Mouse (Mus musculus) liver, embryonic 14.5 days (tissue): ENCODE results near the gene Fastkd5.

Experiments used
- CTCF ChIP-seq: IDR thresholded peaks from 2 replicates; pipeline ENCODE4 v1.5.1; 2016; ENCODE audit warnings: antibody characterized with exemption, low read depth, control low read depth
- EP300 ChIP-seq: IDR thresholded peaks from 2 replicates; pipeline ENCODE4 v1.6.1; 2016; ENCODE audit warnings: antibody characterized with exemption, low read depth

DNA sequence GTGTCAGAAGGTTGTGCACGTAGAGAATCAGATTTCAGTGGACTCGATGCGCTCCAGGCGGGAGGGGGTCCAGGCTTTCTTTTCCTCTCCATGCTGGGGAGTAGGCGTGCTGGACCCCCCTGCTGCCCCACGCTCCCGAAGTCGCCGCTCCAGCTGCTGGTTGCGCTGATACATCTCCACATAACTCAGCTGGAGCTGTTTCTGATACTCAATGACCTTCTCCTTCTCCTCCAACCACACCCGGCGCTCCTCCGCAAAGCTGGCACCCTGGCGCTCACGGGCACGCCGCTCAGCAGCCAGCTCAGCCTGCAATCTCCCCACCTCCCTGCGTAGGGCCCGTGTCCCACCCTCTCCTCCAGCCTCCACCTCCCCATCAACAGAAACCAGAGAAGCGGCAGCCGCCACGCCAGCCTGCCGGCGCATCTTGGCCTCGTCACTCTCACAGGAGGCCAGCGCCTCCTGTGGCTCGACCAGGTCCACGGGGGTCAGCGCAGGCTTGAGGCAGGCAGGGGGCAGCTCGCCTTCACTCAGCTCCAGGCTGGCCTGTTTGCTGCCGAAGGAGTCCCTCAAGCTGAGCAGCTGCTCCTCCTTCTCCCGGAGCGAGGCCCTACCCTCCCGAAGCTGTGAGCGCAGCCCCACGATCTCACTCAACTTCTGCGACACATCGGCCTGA lies 5.0 kb upstream of the Fastkd5 start:
- TF ChIP-seq CTCF = peak; percentile 49
- no peak for TF ChIP-seq EP300
